Mouse (Mus musculus): ENCODE data around the gene AC141477.1. TPM values are rescaled to one million over a fixed set of nuclear protein-coding genes. Genes with fewer than 3 reads are reported as not detected.

The AC141477.1 gene
- polyA plus RNA-seq, 1 experiment from 2014 or later: not detected

Other genes with a start within 250 kb of the AC141477.1 start
- gene Prmt2, start 202.6 kb downstream of the AC141477.1 start, polyA plus RNA-seq (2016; fragmentation: Nextera tagmentation; extraction: Ambion mirVana): 80.1 and 97.5 TPM in 2 replicates
- gene S100b, start 186.6 kb downstream of the AC141477.1 start, polyA plus RNA-seq (2016; fragmentation: Nextera tagmentation; extraction: Ambion mirVana): not detected in 2 replicates
- 6.0 and 8.2 TPM in 2 replicates for gene Dip2a, start 95.2 kb downstream of the AC141477.1 start, polyA plus RNA-seq (2016; fragmentation: Nextera tagmentation; extraction: Ambion mirVana)
- 15.8 and 24.4 TPM in 2 replicates for gene Pcnt, start 2.3 kb upstream of the AC141477.1 start, polyA plus RNA-seq (2016; fragmentation: Nextera tagmentation; extraction: Ambion mirVana)
- not detected in 2 replicates for gene 2610028H24Rik, start 8.6 kb upstream of the AC141477.1 start, polyA plus RNA-seq (2016; fragmentation: Nextera tagmentation; extraction: Ambion mirVana)
- 72.0 and 74.4 TPM in 2 replicates for gene Mcm3ap, start 28.5 kb upstream of the AC141477.1 start, polyA plus RNA-seq (2016; fragmentation: Nextera tagmentation; extraction: Ambion mirVana)
- gene Ybey, start 28.7 kb upstream of the AC141477.1 start, polyA plus RNA-seq (2016; fragmentation: Nextera tagmentation; extraction: Ambion mirVana): 8.7 and 10.1 TPM in 2 replicates
- gene Lss, start 91.1 kb upstream of the AC141477.1 start, polyA plus RNA-seq (2016; fragmentation: Nextera tagmentation; extraction: Ambion mirVana): 56.1 and 60.3 TPM in 2 replicates
- 0.16 TPM in 1 of 2 replicates, not detected in the other for gene Spatc1l, start 121.8 kb upstream of the AC141477.1 start, polyA plus RNA-seq (2016; fragmentation: Nextera tagmentation; extraction: Ambion mirVana)
- gene Ftcd, start 135.2 kb upstream of the AC141477.1 start, polyA plus RNA-seq (2016; fragmentation: Nextera tagmentation; extraction: Ambion mirVana): not detected in 2 replicates
- gene Col6a2, start 183.2 kb upstream of the AC141477.1 start, polyA plus RNA-seq (2016; fragmentation: Nextera tagmentation; extraction: Ambion mirVana): 10.9 and 16.5 TPM in 2 replicates

Measured in hindbrain, embryonic 10.5 days (tissue).